Mouse (Mus musculus) urinary bladder, adult 2 months (tissue): ENCODE data around the gene BC030867. TPM values are rescaled to one million over a fixed set of nuclear protein-coding genes. Genes with fewer than 3 reads are reported as not detected.
"Not testable (repeated sequence)": the region's sequence is repeated elsewhere in the genome, so short reads cannot be mapped to it uniquely, and the experiment has no call there.

Source experiments
- DNase-seq: peaks from one replicate; pipeline ENCODE4 v3.0.0; 2022; ENCODE audit warnings: low spot score
- polyA plus RNA-seq: library from polyadenylated mRNA; depleted of rRNA; stranded (reverse); fragments of >200 nt; gene quantifications from 2 replicates; pipeline ENCODE4 v1.2.3, GENCODE M21; 2012

The BC030867 gene
- polyA plus RNA-seq, 1 experiment, result 0.41 TPM

GRCm38 (mm10) chr11:102249351-102250090 is 839 bp downstream of the BC030867 start:
- DNase-seq, result no peak

DNA sequence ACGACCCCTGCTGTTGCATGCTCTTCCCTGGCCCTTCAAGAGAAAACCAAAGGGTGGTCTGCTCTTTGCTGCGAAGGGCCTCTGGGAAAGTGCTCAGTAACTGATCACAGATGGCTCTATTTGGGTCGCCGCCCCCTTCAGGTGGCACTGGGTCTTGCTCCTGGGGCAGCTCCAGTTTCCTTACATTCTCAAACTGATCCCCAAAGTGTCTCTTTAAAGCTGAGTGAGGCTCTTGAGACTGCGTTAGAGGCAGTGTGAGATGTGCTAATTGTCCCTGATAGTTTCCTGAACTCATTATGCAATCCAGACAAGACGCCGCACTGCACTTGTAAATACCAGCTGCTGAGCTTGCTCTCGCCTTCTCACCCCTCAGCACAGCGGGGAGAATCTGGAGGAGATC is 8.8 kb downstream of the BC030867 start:
- no peak for DNase-seq

DNA sequence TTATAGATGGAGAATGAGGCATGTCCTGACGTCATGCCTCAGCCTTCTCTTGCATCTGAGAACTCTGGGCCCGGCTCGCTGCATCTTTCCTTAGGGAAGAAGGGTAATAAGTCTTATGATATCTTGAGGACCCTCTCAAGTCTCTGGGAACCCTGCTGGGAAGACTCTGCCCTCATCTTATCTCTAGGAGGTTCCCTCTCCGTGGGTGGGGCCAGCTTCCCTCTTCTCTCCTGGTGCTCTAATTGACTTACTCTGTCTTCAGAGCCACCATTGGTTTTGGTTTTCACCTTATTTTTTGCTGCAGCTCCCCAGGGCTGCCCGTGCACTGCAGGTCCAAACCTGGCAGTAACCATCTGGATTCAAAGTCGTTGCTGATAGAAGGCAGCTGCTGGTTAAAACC is 9.4 kb downstream of the BC030867 start:
- no peak for DNase-seq

GRCm38 (mm10) chr11:102258521-102258920 is 9.8 kb downstream of the BC030867 start:
- DNase-seq, result no peak

- DNase-seq, result no peak
Measured at GRCm38 (mm10) chr11:102263211-102263610, 14.5 kb downstream of the BC030867 start.

DNA sequence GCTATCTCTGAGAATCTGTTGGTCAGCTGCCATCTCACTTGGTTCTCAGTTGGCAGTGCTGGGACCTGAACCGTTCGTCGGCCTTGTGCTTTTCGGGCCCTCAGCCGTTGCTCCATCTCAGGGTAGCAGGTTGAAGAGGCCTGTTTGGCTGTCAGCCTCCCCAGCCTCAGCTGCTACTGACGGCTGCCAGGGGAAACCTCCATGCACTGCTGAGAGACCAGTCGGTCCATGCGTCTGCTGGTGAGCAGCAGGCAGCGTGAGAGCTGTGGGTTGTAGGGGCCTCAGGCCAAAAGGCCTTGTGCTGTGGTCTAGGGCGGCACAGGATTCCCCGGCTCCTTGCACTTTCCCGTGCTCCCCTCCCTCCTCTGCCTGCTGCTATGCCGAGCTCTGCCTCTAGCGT is 17.1 kb downstream of the BC030867 start:
- DNase-seq, result no peak

DNA sequence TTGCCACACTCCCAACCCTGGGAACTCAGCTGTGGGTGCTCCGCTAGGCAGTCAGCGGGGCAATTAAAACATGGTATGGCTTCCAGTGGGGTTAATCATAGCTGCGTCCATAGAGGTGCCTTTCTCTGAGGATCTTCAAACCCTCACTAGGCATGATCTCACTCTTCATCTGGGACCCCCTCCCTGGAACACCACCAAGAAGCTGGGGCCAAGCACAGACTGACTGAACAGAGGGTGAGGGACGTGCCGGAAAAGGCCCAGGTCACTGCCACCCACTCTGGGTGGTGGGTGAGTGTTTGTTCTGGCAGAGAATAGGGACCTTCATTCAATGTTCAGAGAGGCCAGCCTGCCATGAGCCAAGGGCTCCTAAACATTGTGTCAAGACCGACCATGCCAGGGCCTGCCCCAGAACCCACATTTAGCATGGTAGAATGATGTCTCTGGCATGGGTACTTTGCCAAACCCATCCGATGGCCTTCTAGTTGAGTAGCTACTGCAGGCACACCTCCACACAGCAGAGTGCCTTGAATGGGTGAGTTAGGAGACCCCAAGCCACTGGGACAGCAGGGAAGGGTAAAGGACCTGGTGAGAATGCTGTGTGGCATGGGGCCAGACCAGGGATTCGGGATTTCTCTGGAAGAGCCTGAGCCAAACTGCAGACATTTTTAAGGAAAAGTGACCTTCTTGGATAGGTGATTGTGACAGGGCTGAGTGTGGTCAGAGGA is 18.1 kb downstream of the BC030867 start:
- DNase-seq, result no peak

DNA sequence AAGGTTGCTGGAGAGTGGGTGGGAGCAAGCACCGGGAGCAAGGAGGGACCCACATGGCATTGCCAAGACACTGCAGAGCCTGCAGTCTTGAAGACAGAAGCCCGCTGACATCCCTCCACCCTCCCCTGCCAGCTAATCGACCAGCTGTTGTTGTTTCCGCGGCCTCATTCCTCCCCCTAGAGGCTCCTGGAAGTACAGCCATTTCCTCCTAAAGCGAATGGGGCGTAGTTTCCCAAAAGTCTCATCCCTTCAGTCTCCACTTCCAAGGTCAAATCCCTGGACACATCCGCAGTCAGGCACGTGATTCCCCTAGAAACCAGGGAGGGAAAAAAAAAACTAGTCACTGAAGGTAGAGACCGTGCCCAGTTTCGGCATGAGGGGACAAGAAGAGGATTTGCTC is 18.8 kb downstream of the BC030867 start:
- no peak for DNase-seq

GRCm38 (mm10) chr11:102268520-102269244 is 20.0 kb downstream of the BC030867 start, which contains the start of gene Asb16:
TSS of gene Asb16 (plus strand) at chr11:102268743.
- DNase-seq, result no peak

DNA sequence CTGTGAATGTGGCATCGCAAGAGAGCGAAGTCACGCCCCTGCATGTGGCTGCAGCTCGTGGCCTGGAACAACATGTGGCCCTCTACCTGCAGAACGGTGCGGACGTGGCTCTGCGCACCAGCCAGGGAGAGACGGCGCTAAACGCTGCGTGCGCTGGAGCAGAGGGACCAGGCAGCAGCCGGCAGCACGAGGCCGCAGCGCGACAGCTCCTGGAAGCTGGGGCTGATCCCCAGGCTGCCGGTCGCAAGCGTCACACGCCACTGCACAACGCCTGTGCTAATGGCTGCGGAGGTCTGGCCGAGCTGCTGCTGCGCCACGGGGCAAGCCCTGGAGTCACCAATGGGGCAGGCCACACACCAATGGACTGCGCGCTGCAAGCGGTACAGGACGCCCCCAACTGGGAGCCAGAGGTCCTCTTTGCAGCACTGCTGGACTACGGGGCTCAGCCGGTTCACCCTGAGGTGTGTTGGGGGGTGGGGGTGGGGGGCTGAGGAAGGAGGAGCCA is 27.8 kb downstream of the BC030867 start:
- DNase-seq, result no peak

- no peak for DNase-seq
Measured at GRCm38 (mm10) chr11:102277754-102278153, 29.1 kb downstream of the BC030867 start.

- DNase-seq, result no peak
Measured at GRCm38 (mm10) chr11:102279595-102279994, 30.9 kb downstream of the BC030867 start.

DNA sequence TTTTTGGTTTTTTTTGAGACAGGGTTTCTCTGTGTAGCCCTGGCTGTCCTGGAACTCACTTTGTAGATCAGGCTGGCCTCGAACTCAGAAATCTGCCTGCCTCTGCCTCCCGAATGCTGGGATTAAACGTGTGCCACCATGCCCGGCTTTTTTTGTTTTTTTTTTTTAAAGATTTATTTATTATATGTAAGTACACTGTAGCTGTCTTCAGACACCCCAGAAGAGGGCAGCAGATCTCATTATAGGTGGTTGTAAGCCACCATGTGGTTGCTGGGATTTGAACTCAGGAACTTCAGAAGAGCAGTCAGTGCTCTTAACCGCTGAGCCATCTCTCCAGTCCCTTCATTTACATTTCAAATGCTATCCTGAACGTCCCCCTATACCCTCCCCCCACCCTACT is 31.6 kb downstream of the BC030867 start:
- not testable (repeated sequence) for DNase-seq

DNA sequence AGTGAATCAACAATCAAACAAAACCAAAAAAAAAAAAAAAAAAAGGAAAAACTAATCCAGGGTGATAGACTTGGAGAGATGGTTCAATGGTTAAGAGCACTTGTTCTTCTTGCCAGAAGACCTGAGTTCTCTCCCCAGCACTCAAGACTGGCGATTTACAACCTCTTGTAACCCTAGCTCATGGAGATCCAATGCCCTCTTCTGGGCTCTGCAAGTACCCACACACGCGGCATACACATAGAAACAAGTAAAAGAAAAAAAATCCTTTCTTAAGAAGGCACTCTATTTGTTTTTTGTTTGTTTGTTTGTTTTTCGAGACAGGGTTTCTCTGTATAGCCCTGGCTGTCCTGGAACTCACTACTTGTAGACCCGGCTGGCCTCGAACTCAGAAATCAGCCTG is 35.2 kb downstream of the BC030867 start:
- no peak for DNase-seq

DNA sequence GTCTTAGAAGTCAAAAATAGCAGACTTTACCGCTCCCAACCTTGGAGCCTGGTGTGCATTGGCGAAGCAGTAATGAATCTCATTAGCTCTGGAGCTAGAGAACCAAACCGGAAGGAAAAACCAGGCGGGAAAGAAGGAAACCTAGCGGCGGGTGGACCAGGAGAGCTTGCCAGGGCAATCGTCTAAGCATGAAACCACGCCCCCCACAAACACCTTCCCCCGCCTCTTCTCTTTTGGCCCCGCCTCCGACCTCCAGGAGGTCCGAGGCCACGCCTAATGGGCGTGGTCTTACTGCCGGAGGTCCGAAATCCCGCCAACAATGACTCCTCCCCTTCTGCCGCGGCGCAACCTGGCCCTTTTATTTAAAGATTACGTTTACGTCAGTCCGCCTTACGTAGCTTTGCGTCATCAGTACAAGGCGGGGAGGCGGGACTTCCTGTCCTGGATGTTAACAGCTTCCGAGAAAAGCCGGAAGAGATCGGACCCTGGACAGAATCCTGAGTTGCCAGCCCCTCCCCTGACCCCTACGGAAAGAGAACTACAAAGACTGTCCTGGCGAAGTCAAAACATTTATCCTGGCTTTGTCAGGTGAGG is 35.9 kb downstream of the BC030867 start, which contains the start of gene Tmub2:
Gene Tmub2, plus strand, starts transcription at position 431 of the 594 bp plus-strand sequence.
- peak; percentile 72 for DNase-seq

- no peak for DNase-seq
Measured at GRCm38 (mm10) chr11:102285095-102285834, 36.6 kb downstream of the BC030867 start.

GRCm38 (mm10) chr11:102287485-102287884 is 38.8 kb downstream of the BC030867 start:
- DNase-seq, result no peak

DNA sequence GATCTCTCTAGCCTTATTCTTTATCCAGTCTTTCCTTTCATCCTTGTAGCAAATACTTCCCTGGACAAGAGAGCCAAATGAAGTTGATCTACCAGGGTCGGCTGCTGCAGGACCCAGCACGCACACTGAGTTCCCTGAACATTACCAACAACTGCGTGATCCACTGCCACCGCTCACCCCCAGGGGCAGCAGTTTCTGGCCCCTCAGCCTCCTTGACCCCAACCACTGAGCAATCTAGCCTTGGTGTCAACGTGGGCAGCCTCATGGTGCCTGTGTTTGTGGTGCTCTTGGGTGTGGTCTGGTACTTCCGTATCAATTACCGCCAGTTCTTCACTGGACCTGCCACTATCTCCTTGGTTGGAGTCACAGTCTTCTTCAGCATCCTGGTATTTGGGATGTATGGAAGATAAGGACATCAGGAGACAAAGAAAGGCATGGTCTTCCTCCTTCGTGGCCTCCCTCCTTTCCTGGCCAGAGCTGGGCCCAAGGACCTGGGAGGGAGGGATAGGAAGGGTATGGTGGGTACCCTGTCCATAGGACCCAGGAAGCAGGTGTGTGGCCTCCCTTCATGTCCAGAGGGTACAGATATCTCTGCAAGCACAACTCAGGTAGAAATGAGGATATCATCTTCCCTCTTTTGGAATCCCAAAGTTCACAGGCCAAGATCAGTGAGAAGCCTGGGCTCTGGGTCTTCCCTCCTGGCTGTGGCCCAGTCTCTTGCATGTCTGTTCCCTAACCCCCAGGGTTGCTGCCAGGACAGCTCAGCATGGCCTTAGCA is 39.5 kb downstream of the BC030867 start:
- DNase-seq, result no peak

DNA sequence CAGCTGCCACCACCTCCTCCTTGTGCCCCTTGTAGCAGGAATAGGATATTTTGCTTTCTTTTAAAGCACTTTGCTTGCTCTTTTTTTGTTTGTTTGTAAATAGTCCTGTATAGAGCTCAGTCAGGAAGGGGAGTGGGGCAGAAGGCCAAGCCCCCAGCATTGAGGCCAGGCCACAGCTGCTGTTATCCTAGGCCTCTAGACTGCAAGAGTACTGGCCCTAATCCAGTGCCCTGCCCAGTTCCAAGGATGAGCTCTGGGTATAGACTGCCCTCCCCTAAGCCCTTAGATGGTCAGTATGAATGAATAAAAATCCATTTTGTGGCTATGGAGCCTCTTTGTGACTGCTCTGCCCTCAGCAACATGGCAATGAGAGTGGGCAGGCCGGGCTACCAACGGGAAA is 40.2 kb downstream of the BC030867 start:
- no peak for DNase-seq

GRCm38 (mm10) chr11:102289511-102290100 is 40.9 kb downstream of the BC030867 start:
- no peak for DNase-seq
